8 mouse cellular contexts compared by ENCODE assay signal in the genomic region with DNA sequence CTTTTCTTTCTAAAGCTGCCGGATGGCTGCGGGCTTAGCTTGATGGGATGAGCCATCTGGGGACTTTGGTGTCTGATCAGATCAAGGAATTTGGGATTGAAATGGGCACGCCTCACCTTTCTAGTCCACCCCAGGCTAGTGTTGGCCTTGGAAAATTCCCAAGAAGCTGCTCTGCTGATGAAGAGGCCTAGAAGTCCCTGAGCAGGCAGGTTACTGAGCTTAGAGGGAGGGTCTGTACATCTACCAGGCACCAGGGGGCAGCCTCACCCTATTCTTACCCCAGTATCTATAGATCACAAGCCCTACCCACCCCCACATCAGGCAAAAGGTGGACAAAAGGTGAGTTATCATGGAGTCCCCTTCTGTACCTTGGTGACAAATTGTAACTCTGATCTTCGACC. TPM values are rescaled to one million over a fixed set of nuclear protein-coding genes. Genes with fewer than 3 reads are reported as not detected.
DNase-seq lines count a peak whose midpoint lies in the region; ATAC-seq lines count a peak whose summit lies in the region.

No protein-coding gene starts in this region.

- no peaks in the 10 kb centered on the region for H3K27me3 ChIP-seq in forebrain, embryonic 13.5 days
- no peaks in the 10 kb centered on the region for H3K27me3 ChIP-seq in intestine, embryonic 14.5 days (replicated peaks; ENCODE audit: control insufficient read depth, insufficient read depth, low read length)
- H3K27me3 ChIP-seq in midbrain, embryonic 16.5 days (ENCODE audit: control insufficient read depth, insufficient read depth, low read depth, low read length) = no peaks in the 10 kb centered on the region

- H3K4me2 ChIP-seq in forebrain, embryonic 13.5 days = no peak overlapping the region
- peak overlapping the region; percentile 62; the same call in 1 of the 2 replicates for H3K4me2 ChIP-seq in intestine, embryonic 14.5 days (ENCODE audit: low read length)
- H3K4me2 ChIP-seq in midbrain, embryonic 16.5 days (ENCODE audit: low read length) = peak overlapping the region; percentile 80; the same call in 1 of the 2 replicates

- 56% methylated on average over 4 of the region's 4 CpGs for WGBS in forebrain, embryonic 13.5 days
- 53% methylated on average over 4 of the region's 4 CpGs for WGBS in intestine, embryonic 14.5 days
- WGBS in midbrain, embryonic 16.5 days = 59% methylated on average over 4 of the region's 4 CpGs

- DNase-seq in right cerebral cortex, adult 2 months (ENCODE audit: low spot score in 2 of 2) = peak; percentile 31 to 43
- DNase-seq in right cerebral cortex, postnatal 25 days = no peak
- peak; percentile 73 for DNase-seq in intestine, embryonic 14.5 days (ENCODE audit: low spot score)
- DNase-seq in liver = peak; percentile 45
- peak; percentile 71 for DNase-seq in thymus, postnatal 14 days

- H3K4me1 ChIP-seq in brown adipose tissue, adult 24 weeks (ENCODE audit: control insufficient read depth, insufficient read depth, insufficient read length, low read length) = no peaks in the 10 kb centered on the region; the same call in 1 of the 2 replicates
- peaks cover 15% of the 10 kb centered on the region; the same call in 1 of the 2 replicates for H3K4me1 ChIP-seq in forebrain, embryonic 13.5 days
- 0 out of 2 replicates have a peak, but pooled peaks cover 3% of the 10 kb centered on the region for H3K4me1 ChIP-seq in intestine, embryonic 14.5 days (replicated peaks; ENCODE audit: control insufficient read depth, insufficient read depth, low read length)
- H3K4me1 ChIP-seq in midbrain, embryonic 16.5 days (ENCODE audit: control insufficient read depth, insufficient read depth, low read length) = peaks cover 12% of the 10 kb centered on the region

- H3K9ac ChIP-seq in forebrain, embryonic 13.5 days = no peak overlapping the region
- H3K9ac ChIP-seq in intestine, embryonic 14.5 days (ENCODE audit: low read length) = no peak overlapping the region
- H3K9ac ChIP-seq in midbrain, embryonic 16.5 days (ENCODE audit: low read depth, low read length) = no peak overlapping the region

- H3K27ac ChIP-seq in brown adipose tissue, adult 24 weeks (replicated peaks; ENCODE audit: low read depth, low read length) = no peak overlapping the region
- H3K27ac ChIP-seq in forebrain, embryonic 13.5 days = no peak overlapping the region
- H3K27ac ChIP-seq in intestine, embryonic 14.5 days (ENCODE audit: low read depth) = no peak overlapping the region
- H3K27ac ChIP-seq in midbrain, embryonic 16.5 days (ENCODE audit: low read length) = no peak overlapping the region

- H3K9me3 ChIP-seq in forebrain, embryonic 13.5 days (replicated peaks) = no peaks in the 10 kb centered on the region
- H3K9me3 ChIP-seq in intestine, embryonic 14.5 days (ENCODE audit: control insufficient read depth, low read length) = no peaks in the 10 kb centered on the region
- H3K9me3 ChIP-seq in midbrain, embryonic 16.5 days (replicated peaks; ENCODE audit: control insufficient read depth, low read length, poor library complexity, severe bottlenecking) = no peaks in the 10 kb centered on the region; the same call in 1 of the 2 replicates

- H3K36me3 ChIP-seq in forebrain, embryonic 13.5 days (ENCODE audit: poor library complexity, severe bottlenecking) = peaks cover 9% of the 10 kb centered on the region
- H3K36me3 ChIP-seq in intestine, embryonic 14.5 days (ENCODE audit: control insufficient read depth, insufficient read depth, low read length) = 0 out of 2 replicates have a peak, but pooled peaks cover under 1% of the 10 kb centered on the region
- H3K36me3 ChIP-seq in midbrain, embryonic 16.5 days (ENCODE audit: control insufficient read depth, insufficient read depth, low read length) = 0 out of 2 replicates have a peak, but pooled peaks cover 2% of the 10 kb centered on the region

- H3K4me3 ChIP-seq in brown adipose tissue, adult 24 weeks (ENCODE audit: insufficient read depth, low read depth, low read length) = 0 out of 2 replicates have a peak overlapping the region, but pooled peaks have one; percentile 63
- no peak overlapping the region for H3K4me3 ChIP-seq in forebrain, embryonic 13.5 days
- H3K4me3 ChIP-seq in intestine, embryonic 14.5 days (ENCODE audit: low read depth, low read length) = no peak overlapping the region
- H3K4me3 ChIP-seq in midbrain, embryonic 16.5 days (ENCODE audit: low read depth, low read length) = no peak overlapping the region

- ATAC-seq in forebrain, embryonic 13.5 days = peak; percentile 61
- peak; percentile 61 for ATAC-seq in intestine, embryonic 14.5 days (replicated peaks; ENCODE audit: low FRiP score, low TSS enrichment, low read depth)
- ATAC-seq in midbrain, embryonic 16.5 days = peak; percentile 44

RNA-seq across cellular contexts. Expression of gene Slc6a8, which starts 0.9 kb away (rescaled TPM):
- 15.8 and 19.4 TPM in 2 replicates for polyA plus RNA-seq in brown adipose tissue, adult 24 weeks (2012; ENCODE audit: insufficient read depth, insufficient read length, missing spikeins)
- 6.2 and 6.4 TPM in 2 replicates for polyA plus RNA-seq in forebrain, embryonic 13.5 days (2015; fragmentation: Nextera tagmentation; extraction: Ambion mirVana)
- polyA plus RNA-seq in intestine, embryonic 14.5 days (2014; fragmentation: Nextera tagmentation; extraction: Ambion mirVana) = 9.1 and 10.8 TPM in 2 replicates
- 6.6 and 7.3 TPM in 2 replicates for polyA plus RNA-seq in midbrain, embryonic 16.5 days (2015; fragmentation: Nextera tagmentation; extraction: Ambion mirVana)

RNA-seq across cellular contexts. Expression of gene Pnck, which starts 12.1 kb away (rescaled TPM):
- 1.2 and 1.8 TPM in 2 replicates for polyA plus RNA-seq in brown adipose tissue, adult 24 weeks (2012; ENCODE audit: insufficient read depth, insufficient read length, missing spikeins)
- polyA plus RNA-seq in forebrain, embryonic 13.5 days (2015; fragmentation: Nextera tagmentation; extraction: Ambion mirVana) = 57.5 and 66.5 TPM in 2 replicates
- polyA plus RNA-seq in intestine, embryonic 14.5 days (2014; fragmentation: Nextera tagmentation; extraction: Ambion mirVana) = 17.9 and 20.6 TPM in 2 replicates
- 197 and 208 TPM in 2 replicates for polyA plus RNA-seq in midbrain, embryonic 16.5 days (2015; fragmentation: Nextera tagmentation; extraction: Ambion mirVana)

RNA-seq across cellular contexts. Expression of gene Dusp9, which starts 32.8 kb away (rescaled TPM):
- not detected in 2 replicates for polyA plus RNA-seq in brown adipose tissue, adult 24 weeks (2012; ENCODE audit: insufficient read depth, insufficient read length, missing spikeins)
- 0.90 and 1.5 TPM in 2 replicates for polyA plus RNA-seq in forebrain, embryonic 13.5 days (2015; fragmentation: Nextera tagmentation; extraction: Ambion mirVana)
- 4.6 and 4.9 TPM in 2 replicates for polyA plus RNA-seq in intestine, embryonic 14.5 days (2014; fragmentation: Nextera tagmentation; extraction: Ambion mirVana)
- polyA plus RNA-seq in midbrain, embryonic 16.5 days (2015; fragmentation: Nextera tagmentation; extraction: Ambion mirVana) = 0.21 and 0.22 TPM in 2 replicates

RNA-seq across cellular contexts. Expression of gene Bcap31, which starts 43.9 kb away (rescaled TPM):
- polyA plus RNA-seq in brown adipose tissue, adult 24 weeks (2012; ENCODE audit: insufficient read depth, insufficient read length, missing spikeins) = 350 and 381 TPM in 2 replicates
- 111 and 115 TPM in 2 replicates for polyA plus RNA-seq in forebrain, embryonic 13.5 days (2015; fragmentation: Nextera tagmentation; extraction: Ambion mirVana)
- 230 and 236 TPM in 2 replicates for polyA plus RNA-seq in intestine, embryonic 14.5 days (2014; fragmentation: Nextera tagmentation; extraction: Ambion mirVana)
- polyA plus RNA-seq in midbrain, embryonic 16.5 days (2015; fragmentation: Nextera tagmentation; extraction: Ambion mirVana) = 123 and 130 TPM in 2 replicates

RNA-seq across cellular contexts. Expression of gene Abcd1, which starts 44.4 kb away (rescaled TPM):
- polyA plus RNA-seq in brown adipose tissue, adult 24 weeks (2012; ENCODE audit: insufficient read depth, insufficient read length, missing spikeins) = 12.6 and 22.7 TPM in 2 replicates
- polyA plus RNA-seq in forebrain, embryonic 13.5 days (2015; fragmentation: Nextera tagmentation; extraction: Ambion mirVana) = 9.6 and 9.7 TPM in 2 replicates
- polyA plus RNA-seq in intestine, embryonic 14.5 days (2014; fragmentation: Nextera tagmentation; extraction: Ambion mirVana) = 15.7 and 16.8 TPM in 2 replicates
- polyA plus RNA-seq in midbrain, embryonic 16.5 days (2015; fragmentation: Nextera tagmentation; extraction: Ambion mirVana) = 10.4 and 11.1 TPM in 2 replicates
